Mouse (Mus musculus) liver, adult 2 months (tissue): Measurements from ENCODE around the gene Wdtc1.

Experiments
- CTCF ChIP-seq: fragments of 200-500 bp; IDR thresholded peaks from 2 replicates; pipeline ENCODE4 v1.5.1; 2011; ENCODE audit warnings: low read depth, low read length, control low read depth
- POLR2A ChIP-seq: fragments of 200-500 bp; IDR thresholded peaks from 2 replicates; pipeline ENCODE4 v1.6.1; 2011; ENCODE audit warnings: low read length, control low read depth; ENCODE audit not compliant: insufficient read depth; ENCODE audit errors: extremely low read depth

- no peak for TF ChIP-seq CTCF
- no peak for TF ChIP-seq POLR2A
Observed at GRCm38 (mm10) chr4:133299701-133300100, 53.6 kb downstream of the Wdtc1 start.
